Mouse (Mus musculus) kidney, postnatal 14 days (tissue): ENCODE results near the gene Gpr142.
A peak's percentile ranks its signal among the peaks of the same experiment; 100 is the strongest.

ENCODE experiments used
- DNase-seq: peaks from one replicate; pipeline ENCODE4 v3.0.0; 2022; ENCODE audit warnings: mixed read lengths

Gene Gpr142

GRCm38 (mm10) chr11:114798624-114799023, at the start of gene Gpr142:
Gene Gpr142 (plus strand): TSS chr11:114798924.
- DNase-seq = no peak

GRCm38 (mm10) chr11:114764820-114765818, 33.6 kb upstream of the Gpr142 start, which contains the start of gene Kif19a:
Gene Kif19a (plus strand): TSS chr11:114765388.
- DNase-seq = peak; percentile 79

- DNase-seq = no peak
These were observed 28.8 kb upstream of the Gpr142 start for GRCm38 (mm10) chr11:114769911-114770310.

- no peak for DNase-seq
These were observed 26.8 kb upstream of the Gpr142 start for GRCm38 (mm10) chr11:114771896-114772295.

- peak; percentile 55 for DNase-seq
These were observed 18.6 kb upstream of the Gpr142 start for GRCm38 (mm10) chr11:114780076-114780475.

GRCm38 (mm10) chr11:114785892-114786291, 12.8 kb upstream of the Gpr142 start:
- no peak for DNase-seq

- no peak for DNase-seq
These were observed 12.4 kb upstream of the Gpr142 start for GRCm38 (mm10) chr11:114786326-114786725.

- DNase-seq = no peak
These were observed 11.1 kb upstream of the Gpr142 start for GRCm38 (mm10) chr11:114787611-114788010.

- peak; percentile 83 for DNase-seq
These were observed 9.5 kb upstream of the Gpr142 start for GRCm38 (mm10) chr11:114789061-114789714.

GRCm38 (mm10) chr11:114789716-114790115, 9.0 kb upstream of the Gpr142 start:
- DNase-seq = no peak

- no peak for DNase-seq
These were observed 8.6 kb upstream of the Gpr142 start for GRCm38 (mm10) chr11:114790171-114790570.

GRCm38 (mm10) chr11:114790841-114791240, 7.9 kb upstream of the Gpr142 start:
- no peak for DNase-seq

GRCm38 (mm10) chr11:114791351-114791889, 7.3 kb upstream of the Gpr142 start:
- no peak for DNase-seq

- peak; percentile 21 for DNase-seq
These were observed 6.8 kb upstream of the Gpr142 start for GRCm38 (mm10) chr11:114791891-114792411.

GRCm38 (mm10) chr11:114792931-114793494, 5.7 kb upstream of the Gpr142 start:
- DNase-seq = no peak

- DNase-seq = no peak
These were observed 4.7 kb upstream of the Gpr142 start for GRCm38 (mm10) chr11:114793868-114794545.

GRCm38 (mm10) chr11:114794691-114795090, 4.0 kb upstream of the Gpr142 start:
- no peak for DNase-seq

- peak; percentile 60 for DNase-seq
These were observed 3.4 kb upstream of the Gpr142 start for GRCm38 (mm10) chr11:114795231-114795746.

- DNase-seq = no peak
These were observed 2.8 kb upstream of the Gpr142 start, which contains the start of gene Btbd17 for GRCm38 (mm10) chr11:114795848-114796322. Gene Btbd17 (minus strand): TSS chr11:114795945.

GRCm38 (mm10) chr11:114797176-114797575, 1.5 kb upstream of the Gpr142 start:
- DNase-seq = no peak

- no peak for DNase-seq
These were observed 743 bp upstream of the Gpr142 start for GRCm38 (mm10) chr11:114797981-114798380.

GRCm38 (mm10) chr11:114801906-114802305, 3.2 kb downstream of the Gpr142 start:
- DNase-seq = no peak
